ENCODE assay signal across 36 mouse cellular contexts in genomic region chr6:55389321-55389720, GRCm38 (mm10). TPM values are rescaled to one million over a fixed set of nuclear protein-coding genes. Genes with fewer than 3 reads are reported as not detected.
DNase-seq lines count a peak whose midpoint lies in the region; ATAC-seq lines count a peak whose summit lies in the region.
"Had no signal": no experiment of that assay in that cellular context is flagged by ENCODE, and none has a peak within 500 bp of the region (broad histone marks: within the 10 kb centered on the region; RNA-seq: fewer than 3 reads in every experiment).

No protein-coding gene starts in this region.

- DNase-seq in forebrain, embryonic 10.5 days (ENCODE audit: extremely low spot score, low spot score) = no peak
- DNase-seq in forebrain, embryonic 11.5 days (ENCODE audit: low spot score) = no peak
- no peak for DNase-seq in hindbrain, embryonic 14.5 days (ENCODE audit: low spot score)
- no peak for DNase-seq in limb, embryonic 10.5 days (ENCODE audit: low spot score)
- DNase-seq in gastrocnemius, postnatal 14 days = no peak
- DNase-seq: adrenal gland, adult 8-10 months; cerebellum, adult 2 months; cerebellum, postnatal 36 days; heart, postnatal 4 days; kidney, adult 11 months; kidney, postnatal 14 days; layer of hippocampus, adult 9-11 months; liver; lung, embryonic 14.5 days; lung, postnatal 14 days; right cerebral cortex, postnatal 25 days had no signal

- H3K4me1 ChIP-seq in forebrain, embryonic 10.5 days = peaks cover 19% of the 10 kb centered on the region
- no peaks in the 10 kb centered on the region for H3K4me1 ChIP-seq in forebrain, embryonic 11.5 days (replicated peaks; ENCODE audit: control insufficient read depth, insufficient read depth, low read length)
- H3K4me1 ChIP-seq in hindbrain, embryonic 12.5 days = peaks cover 27% of the 10 kb centered on the region
- H3K4me1 ChIP-seq in hindbrain, embryonic 14.5 days (replicated peaks; ENCODE audit: control insufficient read depth, insufficient read depth, low read length) = peaks cover 7% of the 10 kb centered on the region; the same call in 1 of the 2 replicates
- peaks cover 18% of the 10 kb centered on the region for H3K4me1 ChIP-seq in forebrain, embryonic 16.5 days (replicated peaks; ENCODE audit: control insufficient read depth, insufficient read depth, low read length)
- H3K4me1 ChIP-seq in limb, embryonic 10.5 days = peaks cover 24% of the 10 kb centered on the region
- H3K4me1 ChIP-seq: stomach, embryonic 15.5 days had no signal

- H3K9ac ChIP-seq in forebrain, embryonic 11.5 days (ENCODE audit: low read length) = no peak overlapping the region
- H3K9ac ChIP-seq in hindbrain, embryonic 12.5 days = no peak overlapping the region
- no peak overlapping the region for H3K9ac ChIP-seq in hindbrain, embryonic 14.5 days
- no peak overlapping the region for H3K9ac ChIP-seq in forebrain, embryonic 16.5 days (replicated peaks; ENCODE audit: low read depth, low read length)
- H3K9ac ChIP-seq: heart, embryonic 12.5 days; liver, embryonic 14.5 days; lung, embryonic 14.5 days; midbrain, embryonic 15.5 days; stomach, embryonic 15.5 days had no signal

- H3K27ac ChIP-seq in forebrain, embryonic 10.5 days = 0 out of 2 replicates have a peak overlapping the region, but pooled peaks have one; percentile 20
- no peak overlapping the region for H3K27ac ChIP-seq in forebrain, embryonic 11.5 days (ENCODE audit: low read depth, low read length)
- 0 out of 2 replicates have a peak overlapping the region, but pooled peaks have one; percentile 64 for H3K27ac ChIP-seq in hindbrain, embryonic 12.5 days
- H3K27ac ChIP-seq in hindbrain, embryonic 14.5 days = no peak overlapping the region
- peak overlapping the region; percentile 90 for H3K27ac ChIP-seq in forebrain, embryonic 16.5 days (ENCODE audit: low read length)
- no peak overlapping the region for H3K27ac ChIP-seq in limb, embryonic 10.5 days
- H3K27ac ChIP-seq: liver, embryonic 14.5 days; stomach, embryonic 15.5 days had no signal

- 75% methylated on average over 5 of the region's 5 CpGs for WGBS in forebrain, embryonic 10.5 days
- WGBS in forebrain, embryonic 11.5 days = 64% methylated on average over 5 of the region's 5 CpGs
- 67% methylated on average over 5 of the region's 5 CpGs for WGBS in hindbrain, embryonic 12.5 days
- 66% methylated on average over 5 of the region's 5 CpGs for WGBS in hindbrain, embryonic 14.5 days
- WGBS in forebrain, embryonic 16.5 days = 58% methylated on average over 5 of the region's 5 CpGs
- 69% methylated on average over 5 of the region's 5 CpGs for WGBS in limb, embryonic 10.5 days

- no peaks in the 10 kb centered on the region for H3K9me3 ChIP-seq in forebrain, embryonic 10.5 days
- no peaks in the 10 kb centered on the region for H3K9me3 ChIP-seq in forebrain, embryonic 11.5 days (ENCODE audit: control insufficient read depth, low read length)
- no peaks in the 10 kb centered on the region for H3K9me3 ChIP-seq in hindbrain, embryonic 12.5 days (replicated peaks)
- H3K9me3 ChIP-seq in hindbrain, embryonic 14.5 days (ENCODE audit: control insufficient read depth, low read length) = no peaks in the 10 kb centered on the region
- H3K9me3 ChIP-seq in forebrain, embryonic 16.5 days (ENCODE audit: control insufficient read depth, low read length) = no peaks in the 10 kb centered on the region
- no peaks in the 10 kb centered on the region for H3K9me3 ChIP-seq in limb, embryonic 10.5 days (replicated peaks)
- H3K9me3 ChIP-seq: heart, embryonic 12.5 days; midbrain, embryonic 15.5 days; stomach, embryonic 15.5 days had no signal

- H3K27me3 ChIP-seq in forebrain, embryonic 10.5 days (ENCODE audit: poor library complexity, severe bottlenecking) = peaks cover 4% of the 10 kb centered on the region; the same call in 1 of the 2 replicates
- H3K27me3 ChIP-seq in forebrain, embryonic 11.5 days (ENCODE audit: control insufficient read depth, insufficient read depth, low read length) = no peaks in the 10 kb centered on the region
- no peaks in the 10 kb centered on the region for H3K27me3 ChIP-seq in hindbrain, embryonic 12.5 days
- H3K27me3 ChIP-seq in hindbrain, embryonic 14.5 days (ENCODE audit: control insufficient read depth, insufficient read depth, low read length) = no peaks in the 10 kb centered on the region
- H3K27me3 ChIP-seq in forebrain, embryonic 16.5 days (replicated peaks; ENCODE audit: control insufficient read depth, insufficient read depth, low read length) = no peaks in the 10 kb centered on the region
- peaks cover 4% of the 10 kb centered on the region; the same call in 1 of the 2 replicates for H3K27me3 ChIP-seq in limb, embryonic 10.5 days (ENCODE audit: low read depth, poor library complexity, severe bottlenecking)
- H3K27me3 ChIP-seq: midbrain, embryonic 15.5 days; stomach, embryonic 15.5 days had no signal

- H3K4me3 ChIP-seq in forebrain, embryonic 10.5 days = no peak overlapping the region
- no peak overlapping the region for H3K4me3 ChIP-seq in forebrain, embryonic 11.5 days (ENCODE audit: low read depth, low read length)
- no peak overlapping the region for H3K4me3 ChIP-seq in hindbrain, embryonic 12.5 days
- no peak overlapping the region for H3K4me3 ChIP-seq in hindbrain, embryonic 14.5 days (replicated peaks; ENCODE audit: low read length)
- no peak overlapping the region for H3K4me3 ChIP-seq in forebrain, embryonic 16.5 days (replicated peaks; ENCODE audit: low read length)
- no peak overlapping the region for H3K4me3 ChIP-seq in limb, embryonic 10.5 days
- H3K4me3 ChIP-seq: heart, embryonic 12.5 days; midbrain, embryonic 15.5 days; stomach, embryonic 15.5 days had no signal

- H3K4me2 ChIP-seq in forebrain, embryonic 11.5 days (ENCODE audit: low read depth, low read length, severe bottlenecking) = no peak overlapping the region
- H3K4me2 ChIP-seq in hindbrain, embryonic 12.5 days (replicated peaks) = no peak overlapping the region
- H3K4me2 ChIP-seq in hindbrain, embryonic 14.5 days (replicated peaks) = no peak overlapping the region
- H3K4me2 ChIP-seq in forebrain, embryonic 16.5 days (ENCODE audit: low read length) = no peak overlapping the region
- H3K4me2 ChIP-seq: heart, embryonic 12.5 days; lung, embryonic 14.5 days; midbrain, embryonic 15.5 days; stomach, embryonic 15.5 days had no signal

- intact Hi-C loops in gastrocnemius, postnatal 14 days (cut with DNase I; ENCODE audit: low total_unique reads) = no loop called here

- H3K36me3 ChIP-seq in forebrain, embryonic 10.5 days (replicated peaks) = no peaks in the 10 kb centered on the region
- H3K36me3 ChIP-seq in forebrain, embryonic 11.5 days (ENCODE audit: control insufficient read depth, insufficient read depth, low read length) = no peaks in the 10 kb centered on the region
- no peaks in the 10 kb centered on the region for H3K36me3 ChIP-seq in hindbrain, embryonic 12.5 days
- H3K36me3 ChIP-seq in hindbrain, embryonic 14.5 days (replicated peaks; ENCODE audit: control insufficient read depth, insufficient read depth) = no peaks in the 10 kb centered on the region
- H3K36me3 ChIP-seq in forebrain, embryonic 16.5 days (ENCODE audit: control insufficient read depth, insufficient read depth) = no peaks in the 10 kb centered on the region
- H3K36me3 ChIP-seq in limb, embryonic 10.5 days = no peaks in the 10 kb centered on the region
- H3K36me3 ChIP-seq: heart, embryonic 12.5 days; midbrain, embryonic 15.5 days; stomach, embryonic 15.5 days had no signal

- no peak for ATAC-seq in forebrain, embryonic 11.5 days (replicated peaks; ENCODE audit: low FRiP score)
- ATAC-seq in hindbrain, embryonic 12.5 days (ENCODE audit: low FRiP score) = no peak
- no peak for ATAC-seq in hindbrain, embryonic 14.5 days (ENCODE audit: low FRiP score)
- ATAC-seq in forebrain, embryonic 16.5 days = no peak
- ATAC-seq: activated CD4-positive, CD25-positive, alpha-beta regulatory T cell, adult 4 months; inflammation-experienced regulatory T-cells, adult 6 months; midbrain, embryonic 15.5 days had no signal

RNA-seq across cellular contexts. Expression of gene Ghrhr, which starts 13.2 kb away (rescaled TPM):
- polyA plus RNA-seq in forebrain, embryonic 10.5 days (2016; fragmentation: Nextera tagmentation; extraction: Ambion mirVana) = not detected in 2 replicates
- polyA plus RNA-seq in forebrain, embryonic 11.5 days (2014; fragmentation: Nextera tagmentation; extraction: Ambion mirVana) = not detected in 2 replicates
- polyA plus RNA-seq in hindbrain, embryonic 12.5 days (2016; fragmentation: Nextera tagmentation; extraction: Ambion mirVana) = not detected in 2 replicates
- polyA plus RNA-seq in hindbrain, embryonic 14.5 days (2014; fragmentation: Nextera tagmentation; extraction: Ambion mirVana) = not detected in 2 replicates
- polyA plus RNA-seq in forebrain, embryonic 16.5 days (2015; fragmentation: Nextera tagmentation; extraction: Ambion mirVana) = not detected in 2 replicates
- polyA plus RNA-seq in limb, embryonic 10.5 days (2016; fragmentation: Nextera tagmentation; extraction: Ambion mirVana) = not detected in 2 replicates
- total RNA-seq in gastrocnemius, postnatal 14 days (2021) = not detected
- total RNA-seq: adrenal gland, adult 8-10 months; adrenal gland, postnatal 4 days; CH12.LX; ES-E14; gastrocnemius, adult 8-10 months; heart, postnatal 4 days; left cerebral cortex, postnatal 10 days had no signal
- polyA plus RNA-seq: activated CD4-positive, CD25-positive, alpha-beta regulatory T cell, adult 4 months; C2C12; cerebellum, adult 2 months; embryonic facial prominence, embryonic 11.5 days; heart, embryonic 12.5 days; heart, postnatal 0 days; inflammation-experienced regulatory T-cells, adult 6 months; kidney, embryonic 14.5 days; limb, embryonic 11.5 days; lung, embryonic 14.5 days; midbrain, embryonic 15.5 days; neural tube, embryonic 14.5 days; stomach, embryonic 15.5 days; urinary bladder, adult 2 months had no signal

RNA-seq across cellular contexts. Expression of gene Aqp1, which starts 53.1 kb away (rescaled TPM):
- 0.65 and 0.93 TPM in 2 replicates for polyA plus RNA-seq in forebrain, embryonic 10.5 days (2016; fragmentation: Nextera tagmentation; extraction: Ambion mirVana)
- polyA plus RNA-seq in forebrain, embryonic 11.5 days (2014; fragmentation: Nextera tagmentation; extraction: Ambion mirVana) = 0.61 and 0.92 TPM in 2 replicates
- polyA plus RNA-seq in hindbrain, embryonic 12.5 days (2016; fragmentation: Nextera tagmentation; extraction: Ambion mirVana) = 11.9 and 12.7 TPM in 2 replicates
- 3.6 and 6.5 TPM in 2 replicates for polyA plus RNA-seq in hindbrain, embryonic 14.5 days (2014; fragmentation: Nextera tagmentation; extraction: Ambion mirVana)
- polyA plus RNA-seq in forebrain, embryonic 16.5 days (2015; fragmentation: Nextera tagmentation; extraction: Ambion mirVana) = 6.4 and 9.0 TPM in 2 replicates
- 0.94 and 1.1 TPM in 2 replicates for polyA plus RNA-seq in limb, embryonic 10.5 days (2016; fragmentation: Nextera tagmentation; extraction: Ambion mirVana)
- total RNA-seq in gastrocnemius, postnatal 14 days (2021) = 100 to 1,000 TPM; 175 to 307 TPM
- total RNA-seq: CH12.LX had no signal
- polyA plus RNA-seq: inflammation-experienced regulatory T-cells, adult 6 months had no signal

Comparison
In these comparisons a context has a peak if more than half of its experiments do, and no peak if none do; other contexts are left out.
1. H3K27ac ChIP-seq: peak in forebrain, embryonic 10.5 days (single experiment), hindbrain, embryonic 12.5 days (single experiment) and forebrain, embryonic 16.5 days (single experiment); none in forebrain, embryonic 11.5 days (single experiment), hindbrain, embryonic 14.5 days (single experiment) and limb, embryonic 10.5 days (single experiment).